In genomic region chr1:157537636-157538035, GRCm38 (mm10) we compare ENCODE assay signal across 8 mouse cellular contexts. TPM values are rescaled to one million over a fixed set of nuclear protein-coding genes. Genes with fewer than 3 reads are reported as not detected.
A peak's percentile ranks its signal among the peaks of the same experiment; 100 is the strongest.
DNase-seq lines count a peak whose midpoint lies in the region; ATAC-seq and TF ChIP-seq lines count a peak whose summit lies in the region.
"Had no signal": no experiment of that assay in that cellular context is flagged by ENCODE, and none has a peak within 500 bp of the region (broad histone marks: within the 10 kb centered on the region; RNA-seq: fewer than 3 reads in every experiment).

No protein-coding gene starts in this region.

- peak; percentile 34; the same call in 1 of the 2 replicates for TF ChIP-seq CTCF in kidney, postnatal 0 days (IDR thresholded peaks at IDR 0.05; ENCODE audit: low read depth)
- TF ChIP-seq CTCF in MEL (IDR thresholded peaks at IDR 0.05 in 2 of 3, conservative IDR thresholded peaks at IDR 0.05 in 1 of 3; ENCODE audit: control insufficient read depth in 1 of 3, insufficient read depth in 1 of 3, low read depth in 2 of 3, low read length in 3 of 3, poor library complexity in 1 of 3, severe bottlenecking in 1 of 3), result peak; percentile 42 to 61 (median 60)
- peak; percentile 16; the same call in 1 of the 2 replicates for TF ChIP-seq CTCF in brain, embryonic 14.5 days (IDR thresholded peaks at IDR 0.05; ENCODE audit: borderline replicate concordance, extremely low read depth, insufficient read depth, insufficient read length)

- TF ChIP-seq POLR2A in MEL (IDR thresholded peaks at IDR 0.05; ENCODE audit: control insufficient read depth in 1 of 2, insufficient read depth in 1 of 2, low read depth in 1 of 2, low read length in 2 of 2, poor library complexity in 1 of 2), result no peak
- no peak for TF ChIP-seq POLR2A in brain, embryonic 14.5 days (IDR thresholded peaks at IDR 0.05; ENCODE audit: borderline replicate concordance, extremely low read depth, insufficient read depth, insufficient read length, poor library complexity, severe bottlenecking)

- 82% methylated on average over 5 of the region's 5 CpGs for WGBS in kidney, postnatal 0 days
- 84% methylated on average over 5 of the region's 5 CpGs for WGBS in forebrain, embryonic 12.5 days

- no peaks in the 10 kb centered on the region for H3K36me3 ChIP-seq in kidney, postnatal 0 days (ENCODE audit: insufficient read depth, low read length)
- no peaks in the 10 kb centered on the region for H3K36me3 ChIP-seq in MEL (ENCODE audit: control insufficient read depth in 1 of 2, insufficient read depth in 2 of 2, low read length in 2 of 2)
- no peaks in the 10 kb centered on the region for H3K36me3 ChIP-seq in forebrain, embryonic 12.5 days (replicated peaks)

- no peak for TF ChIP-seq RAD21 in MEL (IDR thresholded peaks at IDR 0.05; ENCODE audit: low read depth, low read length)

- no peaks in the 10 kb centered on the region for H3K9me3 ChIP-seq in kidney, postnatal 0 days (replicated peaks; ENCODE audit: low read length)
- H3K9me3 ChIP-seq in MEL (replicated peaks; ENCODE audit: insufficient read depth, low read length), result no peaks in the 10 kb centered on the region
- H3K9me3 ChIP-seq in forebrain, embryonic 12.5 days, result no peaks in the 10 kb centered on the region

- DNase-seq in kidney, postnatal 0 days (ENCODE audit: low spot score), result no peak
- no peak for DNase-seq in kidney, adult 11 months
- DNase-seq in MEL (ENCODE audit: low read depth, low spot score), result no peak
- DNase-seq in brain, embryonic 14.5 days (ENCODE audit: low read depth), result no peak
- no peak for DNase-seq in urinary bladder, postnatal 10 days (ENCODE audit: low spot score)
- DNase-seq: gastrocnemius, postnatal 14 days had no signal

- H3K4me1 ChIP-seq in kidney, postnatal 0 days (replicated peaks; ENCODE audit: insufficient read depth, low read length), result no peaks in the 10 kb centered on the region
- peaks cover 4 to 5% of the 10 kb centered on the region in 2 experiments for H3K4me1 ChIP-seq in MEL (ENCODE audit: control insufficient read depth in 1 of 2, insufficient read depth in 2 of 2, low read length in 2 of 2)
- peaks cover 7% of the 10 kb centered on the region; the same call in 1 of the 2 replicates for H3K4me1 ChIP-seq in forebrain, embryonic 12.5 days

- H3K27ac ChIP-seq in kidney, postnatal 0 days, result no peak overlapping the region
- H3K27ac ChIP-seq in MEL (ENCODE audit: control insufficient read depth, low read depth, low read length), result no peak overlapping the region
- no peak overlapping the region for H3K27ac ChIP-seq in forebrain, embryonic 12.5 days

- no peak for TF ChIP-seq EP300 in MEL (IDR thresholded peaks at IDR 0.05; ENCODE audit: low read depth in 1 of 2, low read length in 2 of 2)

- no peak overlapping the region for H3K4me2 ChIP-seq in kidney, postnatal 0 days (ENCODE audit: low read length)
- no peak overlapping the region for H3K4me2 ChIP-seq in forebrain, embryonic 12.5 days

- H3K79me2 ChIP-seq in MEL (ENCODE audit: control insufficient read depth, insufficient read depth, low read length, poor library complexity), result no peaks in the 10 kb centered on the region

- no peak for ATAC-seq in kidney, postnatal 0 days (replicated peaks; ENCODE audit: low FRiP score, low read depth)
- 0 out of 2 replicates have a peak, but pooled peaks have one; percentile 31 for ATAC-seq in monocyte, adult 5-6 weeks (replicated peaks; ENCODE audit: insufficient number of reproducible peaks, low FRiP score, low TSS enrichment, poor library complexity, severe bottlenecking)
- no peak for ATAC-seq in forebrain, embryonic 12.5 days (ENCODE audit: low FRiP score)

- no peak overlapping the region for H3K9ac ChIP-seq in kidney, postnatal 0 days (ENCODE audit: low read depth, low read length)
- H3K9ac ChIP-seq in MEL (ENCODE audit: control insufficient read depth, low read depth, low read length, poor library complexity, severe bottlenecking), result no peak overlapping the region
- no peak overlapping the region for H3K9ac ChIP-seq in forebrain, embryonic 12.5 days

- no peaks in the 10 kb centered on the region for H3K27me3 ChIP-seq in kidney, postnatal 0 days (ENCODE audit: insufficient read depth, low read length)
- no peaks in the 10 kb centered on the region for H3K27me3 ChIP-seq in MEL (ENCODE audit: control insufficient read depth in 1 of 2, insufficient read depth in 2 of 2, low read length in 2 of 2)
- H3K27me3 ChIP-seq in forebrain, embryonic 12.5 days, result peaks cover 3% of the 10 kb centered on the region

- H3K4me3 ChIP-seq in kidney, postnatal 0 days (replicated peaks; ENCODE audit: low read depth, low read length), result no peak overlapping the region
- no peak overlapping the region for H3K4me3 ChIP-seq in MEL (ENCODE audit: control insufficient read depth in 1 of 2, insufficient read depth in 1 of 2, low read depth in 2 of 2, low read length in 2 of 2)
- H3K4me3 ChIP-seq in forebrain, embryonic 12.5 days (replicated peaks), result no peak overlapping the region

TF ChIP-seq in MEL, 35 proteins besides CTCF, POLR2A, EP300 and RAD21:
- TF ChIP-seq GATA1 (IDR thresholded peaks at IDR 0.05; ENCODE audit: low read depth, low read length), result no peak
- TF ChIP-seq SMC3 (IDR thresholded peaks at IDR 0.05; ENCODE audit: low read depth, low read length), result peak; percentile 52

RNA-seq across cellular contexts. Expression of gene Sec16b, which starts 31.1 kb away (rescaled TPM):
- polyA plus RNA-seq in kidney, postnatal 0 days (2015; fragmentation: Nextera tagmentation; extraction: Ambion mirVana), result 1.8 and 2.2 TPM in 2 replicates
- total RNA-seq in MEL (2012; rRNA removed), result 0.03 and 0.04 TPM in 2 replicates
- under 1 TPM in 1 of 2 experiments, not detected in 1; 0.03 TPM for polyA plus RNA-seq in MEL (2012; ENCODE audit: insufficient read depth in 1 of 2, insufficient read length in 2 of 2, low read depth in 1 of 2, low replicate concordance in 2 of 2, missing spikeins in 1 of 2)
- polyA plus RNA-seq in brain, embryonic 14.5 days (2012; rRNA removed), result 0.47 and 0.64 TPM in 2 replicates
- total RNA-seq in monocyte, adult 5-6 weeks (2017), result 0.10 to 0.11 TPM in 2 of 3 replicates, not detected in the other
- polyA plus RNA-seq in forebrain, embryonic 12.5 days (2016; fragmentation: Nextera tagmentation; extraction: Ambion mirVana), result 0.52 and 0.53 TPM in 2 replicates
